Mouse (Mus musculus) macrophage (primary cell): Measurements from ENCODE around the gene Prrt2. TPM values are rescaled to one million over a fixed set of nuclear protein-coding genes. Genes with fewer than 3 reads are reported as not detected.

Experiments
- H3K27ac ChIP-seq: fragments of 350-480 bp; formaldehyde crosslinking; 2 replicates; pipeline ENCODE4 v1.9.0; 2021
- H3K36me3 ChIP-seq: fragments of 350-480 bp; formaldehyde crosslinking; 2 replicates; pipeline ENCODE4 v1.9.0; 2021; ENCODE audit errors: inconsistent target
- H3K4me3 ChIP-seq: fragments of 350-480 bp; formaldehyde crosslinking; 2 replicates; pipeline ENCODE4 v1.9.0; 2021; ENCODE audit errors: inconsistent target
- H3K79me2 ChIP-seq: fragments of 350-480 bp; formaldehyde crosslinking; 2 replicates; pipeline ENCODE4 v1.9.0; 2021; ENCODE audit errors: inconsistent target
- WGBS: methylation state at CpG from one replicate; pipeline ENCODE4 v1.1.7; 2026; ENCODE audit warnings: inconsistent platforms; ENCODE audit not compliant: missing documents; 5-methylcytosine and 5-hydroxymethylcytosine counted together
- polyA plus RNA-seq: library from polyadenylated mRNA; stranded (reverse); fragments of 250-400 nt; gene quantifications from 3 replicates; pipeline ENCODE4 v1.2.4, GENCODE M21; 2018; ENCODE audit warnings: inconsistent platforms

Prrt2 gene
- polyA plus RNA-seq, 1 experiment from 2014 or later: not detected

DNA sequence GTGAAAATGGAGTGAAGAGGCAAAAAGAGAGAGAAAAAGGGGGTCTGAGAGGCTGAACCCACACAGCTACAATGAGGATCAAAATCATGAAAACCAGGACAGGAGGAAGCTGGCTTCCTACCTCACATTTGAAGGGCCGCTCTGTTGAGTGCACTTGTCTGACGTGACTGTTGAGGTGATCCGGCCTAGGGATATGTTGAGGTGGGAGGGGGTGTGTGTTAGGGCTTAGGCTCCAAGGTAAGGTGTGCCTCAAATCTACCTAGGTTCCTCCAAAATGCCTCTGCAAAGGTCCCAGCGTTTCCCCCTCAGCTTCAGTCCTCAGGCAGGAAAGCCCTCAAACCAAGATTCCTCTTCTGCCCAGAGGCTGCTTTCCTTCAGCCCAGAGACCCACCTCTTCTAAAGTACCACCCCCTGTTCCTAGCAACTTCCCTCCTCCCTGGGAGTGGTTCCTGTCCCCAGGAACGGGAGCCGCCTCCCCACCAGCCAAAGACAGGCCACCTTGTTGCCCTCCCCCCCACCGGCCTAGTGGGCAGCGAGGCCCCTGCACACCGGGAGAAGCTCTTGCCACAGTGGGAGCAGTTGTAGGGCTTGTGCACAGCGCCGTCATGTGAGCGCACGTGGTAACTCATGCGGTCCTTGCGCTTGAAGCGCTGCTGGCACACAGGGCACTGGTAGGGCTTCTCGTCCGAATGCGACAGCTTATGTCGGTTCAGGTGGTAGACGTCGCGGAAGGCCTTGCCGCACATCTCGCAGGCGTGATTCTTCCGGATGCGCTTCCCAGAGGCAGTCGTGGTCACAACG, 3.9 kb upstream of the Prrt2 start:
- Histone ChIP-seq H3K79me2 (peaks cover 22% of the 10 kb centered on the region), H3K36me3 (0 out of 2 replicates have a peak, but pooled peaks cover 5% of the 10 kb centered on the region), H3K4me3 (peak overlapping the region; percentile 47), H3K27ac (peak overlapping the region; percentile 77)
- under 1% methylated on average over 29 of the region's 30 CpGs for WGBS

DNA sequence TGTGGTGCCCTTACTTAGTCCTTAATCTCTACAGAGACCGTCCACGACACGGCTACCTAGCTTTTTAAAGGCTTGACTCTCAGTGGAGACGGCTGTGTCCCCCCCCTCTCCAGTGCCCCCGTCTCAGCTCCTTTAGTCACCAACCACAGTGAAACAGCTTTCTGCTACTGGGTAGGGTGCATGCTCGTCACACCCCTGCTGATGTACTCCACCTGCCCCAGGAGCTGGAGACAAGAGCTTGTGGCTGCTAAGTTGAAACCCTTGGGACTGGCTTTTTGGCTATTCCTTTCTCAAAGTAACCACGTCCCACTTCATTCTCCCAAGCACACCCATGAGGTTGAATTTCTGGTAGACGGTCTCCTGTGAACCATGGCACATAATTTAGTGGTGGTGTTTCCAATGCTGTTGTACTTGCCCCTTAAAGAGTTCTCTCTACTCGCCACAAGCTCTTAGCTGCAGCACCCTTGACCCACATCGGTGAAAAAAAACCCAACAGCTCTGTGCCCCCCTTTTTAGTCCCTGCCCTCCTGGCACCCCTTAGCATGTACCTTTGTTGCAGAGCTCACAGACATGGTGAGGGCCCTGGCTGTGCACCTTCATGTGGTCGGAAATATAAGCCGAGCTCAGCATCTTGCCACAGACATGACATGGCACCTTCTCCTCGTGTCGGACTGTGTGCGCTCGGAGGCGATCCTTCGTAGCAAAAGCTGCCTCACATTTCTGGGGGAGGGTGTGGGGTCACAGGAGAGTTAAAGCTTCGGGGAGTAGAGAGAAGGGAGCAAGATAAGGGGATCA, 3.1 kb upstream of the Prrt2 start:
- Histone ChIP-seq H3K27ac (peak overlapping the region; percentile 77), H3K36me3 (0 out of 2 replicates have a peak, but pooled peaks cover 5% of the 10 kb centered on the region), H3K79me2 (peaks cover 22% of the 10 kb centered on the region), H3K4me3 (peak overlapping the region; percentile 47)
- 20% methylated on average over 19 of the region's 19 CpGs for WGBS

DNA sequence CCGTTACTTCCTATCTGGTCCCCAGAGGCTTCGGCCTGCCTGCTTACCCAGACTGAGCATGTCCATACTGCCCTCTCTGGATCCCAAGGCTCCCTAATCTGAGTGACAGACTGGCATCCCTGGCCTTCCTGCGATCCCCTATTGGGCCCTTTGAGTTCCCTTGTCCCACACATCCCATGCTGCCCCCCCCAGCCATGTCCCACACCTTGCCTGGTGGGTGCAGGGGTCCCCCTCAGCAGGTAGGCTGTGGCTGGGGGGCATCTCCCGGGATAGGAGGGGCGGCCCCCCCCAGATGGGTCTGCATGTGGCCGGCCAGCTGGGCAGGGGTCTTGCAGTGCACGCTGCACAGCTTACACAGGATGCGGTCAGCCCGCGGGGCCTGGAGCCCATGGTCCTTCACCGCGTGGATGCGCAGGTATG, 2.3 kb upstream of the Prrt2 start:
- Histone ChIP-seq H3K4me3 (no peak overlapping the region), H3K79me2 (peaks cover 22% of the 10 kb centered on the region), H3K27ac (no peak overlapping the region), H3K36me3 (0 out of 2 replicates have a peak, but pooled peaks cover 5% of the 10 kb centered on the region)
- WGBS: 81% methylated on average over 9 of the region's 13 CpGs

DNA sequence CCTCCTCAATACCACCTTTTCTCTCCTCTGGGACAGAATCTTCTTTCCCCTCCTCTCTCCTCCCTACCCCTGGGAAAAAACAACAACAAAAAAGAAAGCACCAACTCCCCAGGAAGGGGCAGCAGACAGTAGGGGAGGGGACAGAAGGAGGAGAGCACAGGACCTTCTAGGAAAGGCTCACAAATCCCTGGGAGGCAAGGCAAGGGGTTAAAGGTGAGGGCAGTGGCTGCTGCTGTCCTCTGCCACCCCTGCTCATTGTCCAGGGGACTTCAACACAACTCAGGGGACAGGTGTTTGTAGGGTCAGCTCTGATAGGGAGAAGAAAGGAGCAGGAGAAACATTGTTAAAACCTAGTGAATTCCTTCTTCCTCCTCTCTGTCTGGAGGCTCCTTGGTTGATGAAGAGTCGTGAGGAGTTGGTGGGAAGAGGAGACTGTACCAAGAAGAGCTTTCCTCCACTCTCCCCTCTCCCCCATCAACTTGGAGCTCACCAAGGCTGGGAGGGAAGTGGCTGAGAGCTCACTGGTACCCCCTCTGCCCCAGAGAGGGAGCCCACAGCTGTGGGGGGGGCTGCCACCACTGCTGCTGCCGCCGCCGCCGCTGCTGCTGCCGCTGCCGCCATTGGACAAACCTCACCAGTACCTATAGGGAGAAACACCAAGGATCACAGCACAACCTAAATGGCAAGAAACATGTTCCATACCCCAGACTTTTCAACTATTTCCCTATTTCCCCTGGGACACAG, 1.7 kb upstream of the Prrt2 start:
- Histone ChIP-seq H3K4me3 (no peak overlapping the region), H3K79me2 (peaks cover 22% of the 10 kb centered on the region), H3K27ac (0 out of 2 replicates have a peak overlapping the region, but pooled peaks have one; percentile 0), H3K36me3 (0 out of 2 replicates have a peak, but pooled peaks cover 5% of the 10 kb centered on the region)
- WGBS: 87% methylated on average over 7 of the region's 7 CpGs

DNA sequence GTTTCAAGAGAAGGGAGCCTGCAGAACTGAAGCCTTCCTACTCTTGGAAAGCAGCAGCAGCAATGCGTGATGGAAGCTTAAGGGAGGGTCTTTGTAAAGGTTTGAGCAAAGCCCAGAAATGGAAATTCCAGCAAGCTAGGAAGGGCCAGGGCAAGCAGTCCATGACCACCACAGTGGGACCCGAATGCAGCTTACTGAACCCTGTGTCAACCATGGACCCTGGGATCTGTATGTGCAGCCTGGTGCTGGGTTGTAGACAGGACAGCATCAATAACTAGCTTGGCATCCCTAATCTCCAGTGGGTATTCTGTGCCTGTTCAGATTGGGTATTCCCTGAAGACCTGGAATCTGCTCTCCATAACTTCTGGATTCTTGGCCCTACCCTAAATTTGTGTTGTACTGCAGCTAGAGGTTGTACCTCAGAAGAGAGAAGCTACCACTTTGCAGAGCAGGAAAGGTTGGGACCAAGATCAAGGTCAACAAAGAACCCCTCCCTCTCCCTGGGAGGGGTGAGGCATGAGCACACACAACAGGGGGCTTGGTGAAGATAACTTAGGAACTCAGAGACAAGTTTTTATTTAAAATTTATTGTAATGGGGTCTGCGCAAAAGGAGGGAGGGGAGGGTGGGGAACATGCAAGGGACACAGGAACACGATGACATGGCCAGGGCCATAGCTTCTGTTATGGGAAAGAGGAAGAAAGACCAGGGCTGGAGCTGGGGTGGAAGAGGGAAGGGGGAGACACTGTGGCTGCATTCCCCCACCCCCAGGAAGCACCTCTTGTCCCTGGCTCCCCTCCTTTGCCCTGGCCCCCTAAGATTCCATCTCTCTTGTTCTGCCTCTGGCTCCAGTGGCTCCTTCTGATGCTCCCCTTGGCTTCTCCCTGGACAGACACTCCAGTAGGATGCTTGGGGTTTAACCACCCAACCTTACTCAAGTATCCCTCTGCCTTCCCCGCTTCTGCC, 834 bp upstream of the Prrt2 start:
- peaks cover 22% of the 10 kb centered on the region for H3K79me2 ChIP-seq
- H3K4me3 ChIP-seq: no peak overlapping the region
- WGBS: 49% methylated on average over 5 of the region's 5 CpGs
- H3K27ac ChIP-seq: 0 out of 2 replicates have a peak overlapping the region, but pooled peaks have one; percentile 0
- H3K36me3 ChIP-seq: 0 out of 2 replicates have a peak, but pooled peaks cover 5% of the 10 kb centered on the region

DNA sequence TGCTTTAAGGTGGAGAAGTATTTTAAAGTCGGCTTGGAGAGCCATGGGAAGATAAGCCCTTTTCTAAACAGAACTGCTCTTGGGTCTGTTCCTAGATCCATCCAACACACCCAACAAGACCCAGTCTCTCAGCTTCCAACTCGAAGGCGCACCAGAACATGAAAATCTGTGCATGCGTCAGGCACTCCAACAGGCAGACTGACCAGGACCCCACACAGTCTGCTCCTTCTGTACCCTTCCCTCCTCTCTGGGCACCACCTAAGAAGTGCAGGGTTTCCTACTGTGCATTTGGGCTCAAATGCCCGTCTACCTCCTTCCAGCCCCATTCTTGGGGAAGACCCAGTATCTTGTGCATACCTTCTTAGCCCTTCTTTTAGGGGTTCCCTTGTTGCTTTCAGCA, 520 bp downstream of the Prrt2 start:
- Histone ChIP-seq H3K36me3 (0 out of 2 replicates have a peak, but pooled peaks cover 5% of the 10 kb centered on the region), H3K4me3 (no peak overlapping the region)

DNA sequence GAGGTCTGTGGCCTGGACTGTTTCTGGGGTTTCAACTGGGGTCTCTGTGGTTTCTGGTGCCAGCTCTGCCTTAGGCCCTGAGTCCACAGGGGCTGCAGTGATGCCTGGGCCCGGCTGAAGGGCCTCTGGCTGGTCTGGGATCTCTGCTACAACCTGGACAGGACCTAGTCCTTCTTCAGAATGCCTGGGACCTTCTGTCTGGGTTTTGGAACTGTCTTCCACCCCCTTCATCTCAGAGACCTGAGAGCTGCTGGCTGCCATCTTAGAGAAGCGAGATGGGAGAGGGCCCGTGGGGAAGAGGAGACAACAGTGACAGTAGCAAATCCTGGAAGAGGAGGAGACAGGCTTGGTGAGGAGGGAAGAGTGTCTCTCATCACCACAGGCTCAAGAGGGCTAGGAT, 980 bp downstream of the Prrt2 start:
- Histone ChIP-seq H3K36me3 (0 out of 2 replicates have a peak, but pooled peaks cover 5% of the 10 kb centered on the region), H3K4me3 (no peak overlapping the region), H3K27ac (no peak overlapping the region), H3K79me2 (peaks cover 30% of the 10 kb centered on the region)
- WGBS: 92% methylated on average over 3 of the region's 3 CpGs

More for the DNA sequence above, 520 bp downstream of the Prrt2 start:
- no peak overlapping the region for H3K27ac ChIP-seq
- 78% methylated on average over 5 of the region's 5 CpGs for WGBS
- H3K79me2 ChIP-seq: peaks cover 28% of the 10 kb centered on the region

DNA sequence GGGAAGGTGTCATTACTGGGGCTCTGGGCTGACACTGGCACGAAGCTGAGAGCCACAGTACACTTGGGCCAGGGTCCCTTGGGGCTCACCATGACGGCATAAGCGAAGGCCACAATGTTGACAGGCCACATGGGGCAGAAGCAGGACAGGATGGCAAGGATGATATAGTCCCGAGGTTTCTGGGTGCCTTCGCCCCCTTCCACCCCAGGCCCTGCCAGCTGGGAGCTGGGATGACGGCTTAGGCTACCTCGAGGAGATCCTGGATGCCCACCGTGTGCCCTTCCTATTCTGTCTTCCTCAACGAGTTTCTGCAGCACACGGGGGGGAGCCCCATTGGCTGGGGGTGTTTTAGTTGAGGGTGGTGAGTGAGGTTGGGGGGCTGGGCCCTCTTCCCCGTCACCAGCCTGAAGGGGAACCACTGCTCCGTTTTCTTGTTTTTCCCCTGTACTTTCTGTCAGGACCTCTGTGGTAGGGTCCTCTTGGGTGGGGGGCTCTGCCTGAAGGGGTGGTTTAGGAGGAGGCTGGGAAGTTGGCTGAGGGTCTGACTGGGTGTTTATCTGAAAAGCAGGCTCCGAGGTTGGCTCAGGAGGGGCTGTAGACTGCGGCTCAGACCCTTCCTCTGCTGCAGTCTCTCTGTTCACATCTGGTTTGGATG, 1.6 kb downstream of the Prrt2 start:
- no peak overlapping the region for H3K4me3 ChIP-seq
- 0 out of 2 replicates have a peak, but pooled peaks cover 5% of the 10 kb centered on the region for H3K36me3 ChIP-seq
- H3K27ac ChIP-seq: no peak overlapping the region
- H3K79me2 ChIP-seq: peaks cover 30% of the 10 kb centered on the region
- WGBS: 84% methylated on average over 14 of the region's 14 CpGs

DNA sequence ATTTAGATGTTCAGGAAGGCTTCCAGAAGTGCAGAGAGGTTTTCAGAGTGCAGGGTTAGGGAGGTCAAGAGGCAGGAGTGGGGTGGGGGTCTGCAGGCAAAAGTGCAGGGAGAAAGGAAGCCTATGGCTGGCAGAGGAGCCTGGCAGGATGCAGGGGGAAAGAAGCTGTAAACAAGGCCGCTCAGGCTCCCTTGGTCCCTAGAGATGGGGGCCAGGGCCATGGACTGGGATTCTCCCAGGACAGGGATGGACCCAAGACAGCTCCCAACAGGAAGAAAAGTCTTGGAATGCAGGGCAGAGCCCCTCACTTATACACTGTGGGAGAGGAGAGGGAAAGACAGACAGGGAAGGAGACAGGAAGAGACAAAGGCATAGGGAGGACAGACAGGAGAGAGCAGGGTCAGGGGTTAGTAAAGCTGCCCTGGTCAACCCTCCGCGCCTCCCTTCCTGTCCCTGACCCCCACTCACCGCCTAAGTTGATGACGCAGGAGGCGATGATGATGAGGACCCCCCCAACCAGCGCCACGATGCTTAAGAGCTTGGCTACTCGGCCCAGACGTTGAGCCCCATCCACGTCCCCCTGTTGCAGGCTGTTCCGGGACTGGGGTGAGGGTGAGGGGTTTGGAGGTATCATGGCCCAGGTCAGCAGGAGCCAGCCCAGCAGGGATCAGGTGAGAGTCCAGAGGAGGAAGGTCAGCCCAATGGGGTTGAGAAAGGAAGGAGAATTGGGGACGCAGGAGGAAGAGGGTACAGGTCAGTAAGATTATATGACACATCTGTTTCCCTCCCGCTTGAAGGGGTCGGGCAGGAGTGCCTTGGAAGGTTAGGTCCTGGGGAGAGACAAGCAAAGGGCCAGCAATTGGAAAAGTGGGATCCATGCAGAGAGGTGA, 2.4 kb downstream of the Prrt2 start:
- WGBS: 93% methylated on average over 15 of the region's 15 CpGs
- peaks cover 30% of the 10 kb centered on the region for H3K79me2 ChIP-seq
- H3K36me3 ChIP-seq: 0 out of 2 replicates have a peak, but pooled peaks cover 5% of the 10 kb centered on the region
- no peak overlapping the region for H3K4me3 ChIP-seq
- H3K27ac ChIP-seq: no peak overlapping the region

DNA sequence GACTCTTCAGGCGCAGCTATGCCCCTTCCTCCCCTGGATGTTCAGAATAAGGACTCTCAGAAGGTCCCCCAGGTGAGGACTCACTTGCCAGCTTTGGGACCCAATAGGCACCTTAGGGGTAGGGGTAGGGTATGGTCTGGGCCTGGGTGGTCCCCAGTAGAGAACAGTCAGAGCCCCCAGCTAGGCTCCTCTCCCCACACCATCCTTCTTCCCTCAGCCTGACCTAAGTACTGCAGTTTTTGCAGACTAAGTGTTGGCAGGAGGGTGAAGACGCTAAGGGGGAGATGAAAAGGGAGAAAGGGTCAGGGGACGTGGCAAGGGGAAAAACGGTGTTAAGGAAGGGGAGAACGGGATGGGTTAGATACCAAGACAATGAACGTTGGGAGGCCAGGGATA, 3.1 kb downstream of the Prrt2 start:
- Histone ChIP-seq H3K79me2 (peaks cover 31% of the 10 kb centered on the region), H3K27ac (no peak overlapping the region), H3K36me3 (0 out of 2 replicates have a peak, but pooled peaks cover 5% of the 10 kb centered on the region), H3K4me3 (no peak overlapping the region)
- 84% methylated on average over 5 of the region's 6 CpGs for WGBS

DNA sequence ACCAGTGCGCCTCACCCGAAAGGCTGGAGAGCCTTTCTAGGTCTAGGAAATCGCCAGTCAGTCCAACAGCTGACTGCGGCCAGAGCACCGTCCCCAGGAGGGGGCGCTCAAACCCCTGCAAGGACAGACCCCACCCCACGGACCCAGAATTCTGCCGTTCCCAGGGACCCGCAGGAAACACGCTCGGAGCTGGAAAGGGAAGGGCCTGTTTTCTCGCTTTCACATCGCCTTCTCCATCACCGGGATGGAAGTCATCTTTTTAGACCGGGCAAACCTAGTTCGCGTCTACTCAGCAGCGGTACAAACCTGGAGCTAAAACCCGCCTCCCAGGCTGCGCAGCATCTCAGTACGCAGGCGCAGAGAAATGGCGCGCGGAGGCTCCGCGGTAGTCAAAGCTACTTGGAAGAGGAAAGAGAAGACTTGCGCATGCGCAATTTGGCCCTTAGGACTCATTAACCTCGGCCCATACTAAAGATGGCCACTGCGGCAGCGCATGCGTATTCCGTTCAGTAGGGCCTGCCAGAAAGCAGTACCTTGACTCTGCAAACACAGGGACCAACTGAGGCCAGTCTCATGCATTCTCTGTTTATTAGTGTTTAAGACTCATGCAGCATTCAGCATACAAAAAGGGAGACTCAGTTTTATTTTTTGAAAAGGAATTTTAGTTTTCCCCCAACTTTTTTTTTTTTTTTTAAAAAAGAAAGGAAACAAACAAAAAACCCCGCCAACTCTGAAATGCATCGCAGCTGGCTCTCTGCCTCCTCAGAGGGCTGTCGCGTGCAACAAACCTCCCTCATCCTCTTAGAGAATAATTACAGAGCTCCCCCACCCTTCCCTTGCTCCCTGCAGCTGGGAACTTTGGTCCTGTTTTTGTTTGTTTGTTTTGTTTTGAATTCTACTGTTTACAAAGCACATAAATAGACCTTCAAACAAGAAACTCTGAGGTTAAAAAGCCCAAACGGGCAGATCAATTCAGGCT, 3.8 kb downstream of the Prrt2 start, which contains the start of gene Pagr1a:
TSS of gene Pagr1a (minus strand) at position 382 of the 979 bp plus-strand sequence.
- Histone ChIP-seq H3K36me3 (0 out of 2 replicates have a peak, but pooled peaks cover under 1% of the 10 kb centered on the region), H3K27ac (peak within 1 kb of the TSS; percentile 93), H3K79me2 (peaks cover 38% of the 10 kb centered on the region), H3K4me3 (peak within 1 kb of the TSS; percentile 88)
- 3% methylated on average over 39 of the region's 39 CpGs for WGBS
